Mouse (Mus musculus): ENCODE results near the gene Thada.

Thada gene

GRCm38 (mm10) chr17:84356056-84356887, 109.7 kb downstream of the Thada start:
- in situ Hi-C loops (cut with MboI; ENCODE audit: low pct_unique_long_range_greater_than_20kb in 1 of 2, low sequenced_read_pairs in 2 of 2, unreplicated experiment in 1 of 2), result no loop called here

- in situ Hi-C loops (cut with MboI; ENCODE audit: low pct_unique_long_range_greater_than_20kb in 1 of 2, low sequenced_read_pairs in 2 of 2, unreplicated experiment in 1 of 2), result no loop called here
Measured at GRCm38 (mm10) chr17:84355006-84355405, 111.0 kb downstream of the Thada start.

GRCm38 (mm10) chr17:84353902-84354311, 112.1 kb downstream of the Thada start:
- in situ Hi-C loops (cut with MboI; ENCODE audit: low pct_unique_long_range_greater_than_20kb in 1 of 2, low sequenced_read_pairs in 2 of 2, unreplicated experiment in 1 of 2), result no loop called here

- in situ Hi-C loops (cut with MboI; ENCODE audit: low pct_unique_long_range_greater_than_20kb in 1 of 2, low sequenced_read_pairs in 2 of 2, unreplicated experiment in 1 of 2), result no loop called here
Measured at GRCm38 (mm10) chr17:84353224-84353901, 112.6 kb downstream of the Thada start.

GRCm38 (mm10) chr17:84352790-84353154, 113.2 kb downstream of the Thada start:
- in situ Hi-C loops (cut with MboI; ENCODE audit: low pct_unique_long_range_greater_than_20kb in 1 of 2, low sequenced_read_pairs in 2 of 2, unreplicated experiment in 1 of 2), result no loop called here

GRCm38 (mm10) chr17:84351912-84352789, 113.9 kb downstream of the Thada start:
- in situ Hi-C loops (cut with MboI; ENCODE audit: low pct_unique_long_range_greater_than_20kb in 1 of 2, low sequenced_read_pairs in 2 of 2, unreplicated experiment in 1 of 2), result no loop called here

- in situ Hi-C loops (cut with MboI; ENCODE audit: low pct_unique_long_range_greater_than_20kb in 1 of 2, low sequenced_read_pairs in 2 of 2, unreplicated experiment in 1 of 2), result no loop called here
Measured at GRCm38 (mm10) chr17:84351276-84351675, 114.7 kb downstream of the Thada start.

- in situ Hi-C loops (cut with MboI; ENCODE audit: low pct_unique_long_range_greater_than_20kb in 1 of 2, low sequenced_read_pairs in 2 of 2, unreplicated experiment in 1 of 2), result no loop called here
Measured at GRCm38 (mm10) chr17:84348865-84349264, 117.1 kb downstream of the Thada start.

GRCm38 (mm10) chr17:84342299-84342817, 123.6 kb downstream of the Thada start:
- in situ Hi-C loops (cut with MboI; ENCODE audit: low pct_unique_long_range_greater_than_20kb in 1 of 2, low sequenced_read_pairs in 2 of 2, unreplicated experiment in 1 of 2), result no loop called here

- in situ Hi-C loops (cut with MboI; ENCODE audit: low pct_unique_long_range_greater_than_20kb in 1 of 2, low sequenced_read_pairs in 2 of 2, unreplicated experiment in 1 of 2), result no loop called here
Measured at GRCm38 (mm10) chr17:84341686-84342085, 124.3 kb downstream of the Thada start.

- in situ Hi-C loops (cut with MboI; ENCODE audit: low pct_unique_long_range_greater_than_20kb in 1 of 2, low sequenced_read_pairs in 2 of 2, unreplicated experiment in 1 of 2), result no loop called here
Measured at GRCm38 (mm10) chr17:84340574-84340973, 125.4 kb downstream of the Thada start.

- in situ Hi-C loops (cut with MboI; ENCODE audit: low pct_unique_long_range_greater_than_20kb in 1 of 2, low sequenced_read_pairs in 2 of 2, unreplicated experiment in 1 of 2), result no loop called here
Measured at GRCm38 (mm10) chr17:84335996-84336395, 130.0 kb downstream of the Thada start.

GRCm38 (mm10) chr17:84335076-84335475, 130.9 kb downstream of the Thada start:
- in situ Hi-C loops (cut with MboI; ENCODE audit: low pct_unique_long_range_greater_than_20kb in 1 of 2, low sequenced_read_pairs in 2 of 2, unreplicated experiment in 1 of 2), result no loop called here

GRCm38 (mm10) chr17:84334241-84335014, 131.6 kb downstream of the Thada start:
- in situ Hi-C loops (cut with MboI; ENCODE audit: low pct_unique_long_range_greater_than_20kb in 1 of 2, low sequenced_read_pairs in 2 of 2, unreplicated experiment in 1 of 2), result no loop called here

GRCm38 (mm10) chr17:84332940-84333339, 133.1 kb downstream of the Thada start:
- in situ Hi-C loops (cut with MboI; ENCODE audit: low pct_unique_long_range_greater_than_20kb in 1 of 2, low sequenced_read_pairs in 2 of 2, unreplicated experiment in 1 of 2), result no loop called here

- in situ Hi-C loops (cut with MboI; ENCODE audit: low pct_unique_long_range_greater_than_20kb in 1 of 2, low sequenced_read_pairs in 2 of 2, unreplicated experiment in 1 of 2), result no loop called here
Measured at GRCm38 (mm10) chr17:84330986-84331385, 135.0 kb downstream of the Thada start.

GRCm38 (mm10) chr17:84330506-84330905, 135.5 kb downstream of the Thada start:
- in situ Hi-C loops (cut with MboI; ENCODE audit: low pct_unique_long_range_greater_than_20kb in 1 of 2, low sequenced_read_pairs in 2 of 2, unreplicated experiment in 1 of 2), result no loop called here

- in situ Hi-C loops (cut with MboI; ENCODE audit: low pct_unique_long_range_greater_than_20kb in 1 of 2, low sequenced_read_pairs in 2 of 2, unreplicated experiment in 1 of 2), result no loop called here
Measured at GRCm38 (mm10) chr17:84329906-84330470, 136.0 kb downstream of the Thada start.

Measured in mouse embryonic stem cell (cell line).